Mouse (Mus musculus): ENCODE data around the gene Ydjc.

DNA sequence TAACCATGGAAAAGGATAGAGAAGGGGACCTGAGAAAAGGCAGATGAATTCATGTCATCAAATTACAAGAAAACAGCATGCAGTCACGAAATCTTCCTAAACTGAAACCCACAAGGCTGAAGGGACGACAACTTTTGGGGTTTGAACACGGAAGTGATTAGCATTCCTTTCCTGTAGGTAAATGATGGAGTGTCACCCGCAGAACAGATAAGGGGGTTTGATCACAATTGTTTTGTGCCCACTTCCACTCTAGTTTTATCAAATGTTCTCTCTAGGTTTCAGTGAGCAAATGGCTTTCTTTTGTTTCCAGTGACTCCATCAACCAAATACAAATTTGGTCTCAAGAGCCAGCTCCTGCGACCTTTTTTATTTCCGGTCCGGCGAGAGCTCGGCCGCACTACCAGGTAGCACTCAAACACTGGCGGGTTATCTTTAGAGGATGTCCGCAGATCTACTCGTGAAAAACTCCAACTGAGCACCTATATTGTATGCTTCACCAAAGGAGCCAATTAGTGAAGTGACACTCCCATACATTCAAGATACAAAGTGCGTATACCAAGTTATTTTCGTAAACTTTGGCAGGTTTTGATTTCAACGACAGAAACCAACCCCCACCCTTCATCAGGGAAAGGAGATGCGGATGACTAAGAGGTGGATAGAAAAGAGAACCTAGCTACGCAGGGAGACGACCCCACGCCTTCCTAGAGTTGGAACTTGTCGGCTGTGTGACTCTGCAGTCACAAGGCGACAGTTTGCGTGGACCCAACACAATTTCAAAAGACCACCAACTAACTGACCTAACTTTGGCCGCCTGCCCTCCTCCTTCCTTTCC is 55.9 kb downstream of the Ydjc start:
- no peak for TF ChIP-seq CTCF (IDR thresholded peaks at IDR 0.05; ENCODE audit: borderline replicate concordance, extremely low read depth, insufficient read depth, insufficient read length)
- no peak for TF ChIP-seq POLR2A (IDR thresholded peaks at IDR 0.05; ENCODE audit: borderline replicate concordance, extremely low read depth, insufficient read depth, insufficient read length, poor library complexity, severe bottlenecking)
